Mouse (Mus musculus) MEL (cell line): ENCODE data around the gene Gid4. TPM values are rescaled to one million over a fixed set of nuclear protein-coding genes. Genes with fewer than 3 reads are reported as not detected.

Experiments
- DNase-seq: peaks from one replicate; pipeline ENCODE4 v3.0.0; 2011; ENCODE audit warnings: low read depth, low spot score
- H3K27ac ChIP-seq: 2 replicates; pipeline ENCODE4 v1.5.1; 2012; ENCODE audit warnings: low read depth, mild to moderate bottlenecking, control low read depth, low read length, moderate library complexity; ENCODE audit not compliant: control insufficient read depth
- H3K27me3 ChIP-seq, 2 experiments: fragments of 150-350 bp in 1 of 2; sonication (generic) in 1 of 2; 2 replicates each; pipeline ENCODE4 v1.6.1; 2012; ENCODE audit warnings: low read length in 2 of 2, mild to moderate bottlenecking in 2 of 2, improper control_type of control experiment in 1 of 2, moderate library complexity in 1 of 2; ENCODE audit not compliant: insufficient read depth in 2 of 2, control insufficient read depth in 1 of 2
- H3K36me3 ChIP-seq, 2 experiments: 2 replicates each; pipeline ENCODE4 v1.6.1; 2012 to 2014; ENCODE audit warnings: low read length in 2 of 2, improper control_type of control experiment in 1 of 2, inconsistent platforms in 1 of 2, mild to moderate bottlenecking in 1 of 2; ENCODE audit not compliant: insufficient read depth in 2 of 2, control insufficient read depth in 1 of 2
- H3K4me1 ChIP-seq, 2 experiments: fragments of 150-350 bp in 1 of 2; sonication (generic) in 1 of 2; 2 replicates each; pipeline ENCODE4 v1.6.1; 2012; ENCODE audit warnings: low read length in 2 of 2, improper control_type of control experiment in 1 of 2, mild to moderate bottlenecking in 1 of 2; ENCODE audit not compliant: insufficient read depth in 2 of 2, control insufficient read depth in 1 of 2
- H3K4me3 ChIP-seq, 2 experiments: fragments of 150-350 bp in 1 of 2; sonication (generic) in 1 of 2; 2 replicates each; pipeline ENCODE4 v1.5.1; 2012; ENCODE audit warnings: low read depth in 2 of 2, low read length in 2 of 2, mild to moderate bottlenecking in 2 of 2, moderate library complexity in 2 of 2, control low read depth in 1 of 2, improper control_type of control experiment in 1 of 2; ENCODE audit not compliant: control insufficient read depth in 1 of 2, insufficient read depth in 1 of 2
- H3K79me2 ChIP-seq: 2 replicates; pipeline ENCODE4 v1.6.1; 2012; ENCODE audit warnings: mild to moderate bottlenecking, low read length, moderate library complexity; ENCODE audit not compliant: control insufficient read depth, poor library complexity, insufficient read depth
- H3K9ac ChIP-seq: 2 replicates; pipeline ENCODE4 v1.6.1; 2012; ENCODE audit warnings: low read depth, mild to moderate bottlenecking, control low read depth, low read length, moderate library complexity; ENCODE audit not compliant: control insufficient read depth, poor library complexity, severe bottlenecking
- H3K9me3 ChIP-seq: fragments of 150-350 bp; sonication (generic); replicated peaks from 2 replicates; pipeline ENCODE4 v1.6.1; 2012; ENCODE audit warnings: mild to moderate bottlenecking, low read length, improper control_type of control experiment, moderate library complexity; ENCODE audit not compliant: insufficient read depth
- CHD1 ChIP-seq: IDR thresholded peaks from 2 replicates; pipeline ENCODE4 v1.6.1; 2012; ENCODE audit warnings: low read depth, mild to moderate bottlenecking, inconsistent platforms, low read length, improper control_type of control experiment
- CTCF ChIP-seq, 3 experiments: IDR thresholded peaks in 2 of 3; conservative IDR thresholded peaks in 1 of 3; 2 replicates each; pipeline ENCODE4 v1.5.1; 2011 to 2012; ENCODE audit warnings: low read length in 3 of 3, low read depth in 2 of 3, mild to moderate bottlenecking in 2 of 3, improper control_type of control experiment in 1 of 3, inconsistent platforms in 1 of 3, mixed read lengths in 1 of 3, moderate library complexity in 1 of 3; ENCODE audit not compliant: control insufficient read depth in 1 of 3, insufficient read depth in 1 of 3, poor library complexity in 1 of 3, severe bottlenecking in 1 of 3
- E2F4 ChIP-seq: IDR thresholded peaks from 2 replicates; pipeline ENCODE4 v1.6.1; 2011; ENCODE audit warnings: low read depth, low read length, improper control_type of control experiment, borderline replicate concordance
- ELF1 ChIP-seq: IDR thresholded peaks from 2 replicates; pipeline ENCODE4 v1.6.1; 2014; ENCODE audit warnings: low read depth, mild to moderate bottlenecking, inconsistent platforms, low read length, improper control_type of control experiment, moderate library complexity
- EP300 ChIP-seq, 2 experiments: IDR thresholded peaks; 2 replicates each; pipeline ENCODE4 v1.6.1; 2011; ENCODE audit warnings: improper control_type of control experiment in 2 of 2, low read length in 2 of 2, low read depth in 1 of 2, mild to moderate bottlenecking in 1 of 2
- ETS1 ChIP-seq: IDR thresholded peaks from 2 replicates; pipeline ENCODE4 v1.6.1; 2012; ENCODE audit warnings: low read depth, mild to moderate bottlenecking, inconsistent platforms, low read length, improper control_type of control experiment, moderate library complexity
- GATA1 ChIP-seq: IDR thresholded peaks from 2 replicates; pipeline ENCODE4 v1.6.1; 2011; ENCODE audit warnings: low read depth, low read length, improper control_type of control experiment
- HCFC1 ChIP-seq: IDR thresholded peaks from 2 replicates; pipeline ENCODE4 v1.6.1; 2012; ENCODE audit warnings: low read depth, mild to moderate bottlenecking, inconsistent platforms, low read length, improper control_type of control experiment, moderate library complexity
- JUND ChIP-seq: IDR thresholded peaks from 2 replicates; pipeline ENCODE4 v1.6.1; 2011; ENCODE audit warnings: low read depth, mild to moderate bottlenecking, improper control_type of control experiment, low read length
- KAT2A ChIP-seq: conservative IDR thresholded peaks from 2 replicates; pipeline ENCODE4 v1.6.1; 2012; ENCODE audit warnings: low read depth, low read length, improper control_type of control experiment, inconsistent platforms
- MAFK ChIP-seq: IDR thresholded peaks from 2 replicates; pipeline ENCODE4 v1.6.1; 2011; ENCODE audit warnings: low read depth, mild to moderate bottlenecking, low read length, improper control_type of control experiment, borderline replicate concordance
- MAX ChIP-seq: IDR thresholded peaks from 2 replicates; pipeline ENCODE4 v1.6.1; 2011; ENCODE audit warnings: low read length, improper control_type of control experiment
- MXI1 ChIP-seq: IDR thresholded peaks from 2 replicates; pipeline ENCODE4 v1.6.1; 2011; ENCODE audit warnings: mild to moderate bottlenecking, low read depth, low read length, improper control_type of control experiment
- NELFE ChIP-seq: IDR thresholded peaks from 2 replicates; pipeline ENCODE4 v1.6.1; 2011; ENCODE audit warnings: low read depth, low read length, improper control_type of control experiment
- NRF1 ChIP-seq: IDR thresholded peaks from 2 replicates; pipeline ENCODE4 v1.6.1; 2014; ENCODE audit warnings: low read depth, mild to moderate bottlenecking, inconsistent platforms, low read length, improper control_type of control experiment, moderate library complexity; ENCODE audit not compliant: poor library complexity, insufficient read depth, severe bottlenecking
- POLR2A ChIP-seq, 2 experiments: IDR thresholded peaks; 2 replicates each; pipeline ENCODE4 v1.6.1; 2011 to 2012; ENCODE audit warnings: low read length in 2 of 2, mild to moderate bottlenecking in 2 of 2, control low read depth in 1 of 2, improper control_type of control experiment in 1 of 2, low read depth in 1 of 2, moderate library complexity in 1 of 2; ENCODE audit not compliant: control insufficient read depth in 1 of 2, insufficient read depth in 1 of 2, poor library complexity in 1 of 2
- POLR2AphosphoS2 ChIP-seq: IDR thresholded peaks from 2 replicates; pipeline ENCODE4 v1.6.1; 2011; ENCODE audit warnings: low read length, improper control_type of control experiment
- POLR2AphosphoS5 ChIP-seq: IDR thresholded peaks from 2 replicates; pipeline ENCODE4 v1.6.1; 2012; ENCODE audit warnings: low read depth, borderline replicate concordance, mild to moderate bottlenecking, inconsistent platforms, low read length, moderate library complexity, mixed read lengths
- RAD21 ChIP-seq: IDR thresholded peaks from 2 replicates; pipeline ENCODE4 v1.6.1; 2011; ENCODE audit warnings: mild to moderate bottlenecking, low read depth, low read length, improper control_type of control experiment
- RCOR1 ChIP-seq: IDR thresholded peaks from 2 replicates; pipeline ENCODE4 v1.6.1; 2012; ENCODE audit warnings: low read depth, mild to moderate bottlenecking, inconsistent platforms, low read length, improper control_type of control experiment
- SIN3A ChIP-seq: IDR thresholded peaks from 2 replicates; pipeline ENCODE4 v1.6.1; 2012; ENCODE audit warnings: low read length, improper control_type of control experiment, inconsistent platforms
- SMC3 ChIP-seq: IDR thresholded peaks from 2 replicates; pipeline ENCODE4 v1.6.1; 2011; ENCODE audit warnings: low read depth, low read length, improper control_type of control experiment
- TBP ChIP-seq: IDR thresholded peaks from 2 replicates; pipeline ENCODE4 v1.8.0; 2011; ENCODE audit warnings: low read depth, low read length, improper control_type of control experiment
- TCF12 ChIP-seq: IDR thresholded peaks from 2 replicates; pipeline ENCODE4 v1.6.1; 2014; ENCODE audit warnings: low read depth, mild to moderate bottlenecking, inconsistent platforms, low read length, improper control_type of control experiment, moderate library complexity
- UBTF ChIP-seq: IDR thresholded peaks from 2 replicates; pipeline ENCODE4 v1.6.1; 2012; ENCODE audit warnings: low read depth, mild to moderate bottlenecking, inconsistent platforms, low read length, improper control_type of control experiment, moderate library complexity, borderline replicate concordance; ENCODE audit not compliant: insufficient read depth
- USF2 ChIP-seq, 2 experiments: IDR thresholded peaks; 2 replicates each; pipeline ENCODE4 v1.6.1; 2011 to 2012; ENCODE audit warnings: improper control_type of control experiment in 2 of 2, low read length in 2 of 2, borderline replicate concordance in 1 of 2, inconsistent platforms in 1 of 2, low read depth in 1 of 2, mild to moderate bottlenecking in 1 of 2; ENCODE audit not compliant: insufficient read depth in 1 of 2
- ZKSCAN1 ChIP-seq: IDR thresholded peaks from 2 replicates; pipeline ENCODE4 v1.6.1; 2012; ENCODE audit warnings: low read depth, mild to moderate bottlenecking, inconsistent platforms, low read length, improper control_type of control experiment, moderate library complexity
- ZNF384 ChIP-seq: IDR thresholded peaks from 2 replicates; pipeline ENCODE4 v1.6.1; 2012; ENCODE audit warnings: low read depth, mild to moderate bottlenecking, inconsistent platforms, low read length, improper control_type of control experiment
- polyA plus RNA-seq, 2 experiments: library from polyadenylated mRNA; stranded (reverse) in 1 of 2; unstranded in 1 of 2; fragments of >175 nt in 1 of 2; fragments of >200 nt in 1 of 2; gene quantifications; 2 replicates each; pipeline versions ENCODE4 v1.2.1 to v1.2.4; 2012; ENCODE audit warnings: low replicate concordance in 2 of 2, low read depth in 1 of 2; ENCODE audit not compliant: insufficient read length in 2 of 2, insufficient read depth in 1 of 2, missing spikeins in 1 of 2
- total RNA-seq: library from RNA; depleted of rRNA; stranded (reverse); fragments of 300-350 nt; gene quantifications from 2 replicates; pipeline ENCODE4 v1.2.3, GENCODE M21; 2012

The Gid4 gene
- total and polyA plus RNA-seq, 3 experiments, result 25.3 to 114 (median 28.6) TPM

- H3K4me3 ChIP-seq, result peak overlapping the region; percentile 91 to 96
- peaks cover 37% of the 10 kb centered on the region for H3K79me2 ChIP-seq
- peaks cover 0 to 24% of the 10 kb centered on the region in 2 experiments; a peak in 2 of 4 replicates for H3K36me3 ChIP-seq
- peak; percentile 68 for DNase-seq
- no peaks in the 10 kb centered on the region for H3K27me3 ChIP-seq
- no peaks in the 10 kb centered on the region for H3K9me3 ChIP-seq
- no peak for TF ChIP-seq MAFK
- TF ChIP-seq SMC3, result 0 out of 2 replicates have a peak, but pooled peaks have one; percentile 4
- TF ChIP-seq ETS1, result 0 out of 2 replicates have a peak, but pooled peaks have one; percentile 29
- TF ChIP-seq GATA1, result peak; percentile 67
- TF ChIP-seq POLR2AphosphoS2, result no peak
- TF ChIP-seq NRF1, result no peak
- TF ChIP-seq HCFC1, result peak; percentile 0; the same call in 1 of the 2 replicates
- no peak for TF ChIP-seq NELFE
- TF ChIP-seq EP300 (IDR thresholded peaks at IDR 0.05; ENCODE audit: low read depth in 1 of 2, low read length in 2 of 2), result peak; percentile 14; a peak in 1 of 4 replicates
- peak; percentile 45; the same call in 1 of the 2 replicates for TF ChIP-seq MXI1
- TF ChIP-seq, all 39 proteins: peak for 6
- peak overlapping the region; percentile 90 for H3K9ac ChIP-seq
- H3K4me1 ChIP-seq, result peaks cover 7 to 29% of the 10 kb centered on the region in 2 experiments; a peak in 3 of 4 replicates
- no peak overlapping the region; the same call in 1 of the 2 replicates for H3K27ac ChIP-seq
Measured at GRCm38 (mm10) chr11:60418473-60418803, 1.5 kb downstream of the Gid4 start.

DNA sequence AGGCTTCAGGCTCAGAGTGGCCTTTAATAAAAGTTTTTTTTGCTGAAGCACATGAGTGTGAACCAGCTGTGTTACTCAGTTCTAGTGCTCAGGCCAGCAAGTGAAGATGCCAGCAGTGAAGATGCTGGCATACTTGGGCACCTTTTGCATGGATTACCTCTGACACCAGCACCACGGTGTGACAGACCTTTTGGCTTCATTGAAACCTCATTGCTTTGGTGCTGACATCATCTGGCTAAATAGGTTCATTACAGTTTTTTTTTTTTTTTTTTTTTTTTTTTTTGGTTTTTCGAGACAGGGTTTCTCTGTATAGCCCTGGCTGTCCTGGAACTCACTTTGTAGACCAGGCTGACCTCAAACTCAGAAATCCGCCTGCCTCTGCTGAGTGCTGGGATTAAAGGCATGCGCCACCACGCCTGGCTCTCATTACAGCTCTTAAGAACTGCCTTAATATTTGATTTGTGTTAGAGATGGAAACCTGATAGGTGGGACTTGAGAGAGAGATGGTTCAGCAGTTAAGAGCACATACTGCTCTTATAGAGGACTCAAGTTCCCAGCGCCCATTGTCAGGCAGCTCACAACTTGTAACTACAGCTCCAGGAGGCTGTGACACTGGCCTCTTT lies 5.2 kb downstream of the Gid4 start:
- H3K9me3 ChIP-seq, result no peaks in the 10 kb centered on the region
- no peaks in the 10 kb centered on the region for H3K27me3 ChIP-seq
- no peak overlapping the region for H3K4me3 ChIP-seq
- H3K9ac ChIP-seq, result no peak overlapping the region
- H3K36me3 ChIP-seq, result peaks cover 3 to 11% of the 10 kb centered on the region in 2 experiments
- H3K27ac ChIP-seq, result no peak overlapping the region
- H3K79me2 ChIP-seq, result peaks cover 18% of the 10 kb centered on the region
- TF ChIP-seq ELF1 (no peak), SMC3 (peak; percentile 16; the same call in 1 of the 2 replicates), POLR2AphosphoS5 (no peak), E2F4 (no peak), NELFE (no peak), POLR2A (IDR thresholded peaks at IDR 0.05; ENCODE audit: control insufficient read depth in 1 of 2, insufficient read depth in 1 of 2, low read depth in 1 of 2, low read length in 2 of 2, poor library complexity in 1 of 2) (no peak), MXI1 (no peak), USF2 (IDR thresholded peaks at IDR 0.05; ENCODE audit: borderline replicate concordance in 1 of 2, insufficient read depth in 1 of 2, low read depth in 1 of 2, low read length in 2 of 2) (no peak), MAFK (no peak), JUND (no peak), SIN3A (0 out of 2 replicates have a peak, but pooled peaks have one; percentile 25), MAX (no peak), POLR2AphosphoS2 (no peak), UBTF (no peak), EP300 (IDR thresholded peaks at IDR 0.05; ENCODE audit: low read depth in 1 of 2, low read length in 2 of 2) (no peak), ZKSCAN1 (no peak), CTCF (IDR thresholded peaks at IDR 0.05 in 2 of 3, conservative IDR thresholded peaks at IDR 0.05 in 1 of 3; ENCODE audit: control insufficient read depth in 1 of 3, insufficient read depth in 1 of 3, low read depth in 2 of 3, low read length in 3 of 3, poor library complexity in 1 of 3, severe bottlenecking in 1 of 3) (peak; percentile 14 to 41 (median 15); a peak in 3 of 6 replicates), RAD21 (peak; percentile 6), KAT2A (no peak), TBP (no peak), ZNF384 (peak; percentile 96), RCOR1 (no peak), ETS1 (no peak), TCF12 (no peak), CHD1 (no peak)
- peaks cover 4 to 15% of the 10 kb centered on the region in 2 experiments; a peak in 3 of 4 replicates for H3K4me1 ChIP-seq
- peak; percentile 65 for DNase-seq
